Mouse (Mus musculus): ENCODE data around the gene 4931406P16Rik. TPM values are rescaled to one million over a fixed set of nuclear protein-coding genes. Genes with fewer than 3 reads are reported as not detected.

Gene 4931406P16Rik
- polyA plus RNA-seq, 1 experiment, result not detected

DNA sequence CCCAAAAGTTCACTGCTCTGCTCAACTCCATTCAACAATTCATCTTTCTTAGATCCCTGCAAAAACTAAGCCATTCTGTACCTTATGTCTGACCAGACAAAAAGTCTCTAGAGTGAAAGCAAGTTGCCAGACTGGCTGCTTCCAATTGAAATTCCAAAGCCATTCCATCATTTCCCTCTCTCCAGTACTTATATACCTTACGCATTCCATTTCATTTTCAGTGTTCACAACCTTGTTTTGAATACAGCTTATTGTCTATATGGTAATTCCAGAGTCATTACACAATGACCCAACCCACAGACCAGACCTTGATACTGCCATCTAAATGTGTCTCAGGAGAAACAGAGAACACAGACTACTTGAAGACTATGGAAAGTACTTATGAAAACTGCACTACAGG is 44.9 kb downstream of the 4931406P16Rik start:
- 89% methylated on average over 1 of the region's 1 CpGs for WGBS
- Histone ChIP-seq H3K4me1 (ENCODE audit: control insufficient read depth, insufficient read depth, low read length) (peaks cover 5% of the 10 kb centered on the region), H3K27ac (ENCODE audit: insufficient read depth, low read depth, low read length) (no peak overlapping the region), H3K4me3 (ENCODE audit: insufficient read depth, low read depth, low read length) (no peak overlapping the region)
- TF ChIP-seq CTCF (IDR thresholded peaks at IDR 0.05; ENCODE audit: insufficient read depth, low read depth, low read length) (no peak), POLR2A (IDR thresholded peaks at IDR 0.05; ENCODE audit: insufficient read depth, low read depth, low read length) (no peak)

DNA sequence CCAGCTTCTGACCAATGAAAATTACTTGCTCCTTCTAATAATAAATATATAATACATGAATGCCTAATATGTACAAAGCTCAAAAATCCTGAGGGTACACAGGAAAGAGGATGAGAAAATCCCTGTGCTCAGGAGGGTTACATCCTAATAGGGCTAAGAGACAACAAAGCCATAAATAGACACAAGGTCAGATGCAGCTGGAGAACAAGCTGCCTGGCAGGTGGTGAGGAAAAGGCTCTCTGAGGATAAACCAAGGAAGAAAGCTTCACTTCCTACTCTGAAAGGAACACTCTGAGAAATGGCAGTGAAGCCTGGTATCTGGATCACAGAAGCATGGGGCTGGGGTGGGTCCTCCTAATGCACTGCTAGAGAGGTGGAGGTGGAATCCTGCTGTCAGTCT is 46.9 kb downstream of the 4931406P16Rik start:
- H3K4me3 ChIP-seq (ENCODE audit: insufficient read depth, low read depth, low read length), result no peak overlapping the region
- peak overlapping the region; percentile 45 for H3K27ac ChIP-seq (ENCODE audit: insufficient read depth, low read depth, low read length)
- no peak for TF ChIP-seq POLR2A (IDR thresholded peaks at IDR 0.05; ENCODE audit: insufficient read depth, low read depth, low read length)
- TF ChIP-seq CTCF (IDR thresholded peaks at IDR 0.05; ENCODE audit: insufficient read depth, low read depth, low read length), result no peak
- H3K4me1 ChIP-seq (ENCODE audit: control insufficient read depth, insufficient read depth, low read length), result peaks cover 5% of the 10 kb centered on the region

DNA sequence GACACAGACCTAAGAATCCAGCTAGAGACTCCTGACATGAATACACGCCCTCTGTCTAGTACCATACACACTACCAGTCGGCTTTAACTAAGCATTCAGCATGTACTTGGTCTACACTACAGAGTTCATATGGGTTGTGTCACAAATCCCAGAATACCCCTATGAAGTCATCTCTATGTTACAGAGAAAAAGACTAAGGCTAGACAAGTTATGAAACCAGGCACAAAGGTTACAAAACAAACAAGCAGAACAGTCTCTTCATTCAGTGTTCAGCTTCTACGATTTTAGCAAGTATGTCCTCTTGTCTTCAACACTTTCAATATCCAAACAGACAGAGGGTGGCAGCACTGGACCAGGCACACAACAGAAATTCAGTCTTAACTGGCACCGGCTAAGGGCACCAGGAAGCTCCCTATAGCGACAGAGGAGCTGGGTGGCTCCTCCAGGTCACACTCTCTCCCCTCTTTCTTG is 47.4 kb downstream of the 4931406P16Rik start:
- Histone ChIP-seq H3K4me1 (ENCODE audit: control insufficient read depth, insufficient read depth, low read length) (peaks cover 5% of the 10 kb centered on the region), H3K27ac (ENCODE audit: insufficient read depth, low read depth, low read length) (peak overlapping the region; percentile 70; the same call in 1 of the 2 replicates), H3K4me3 (ENCODE audit: insufficient read depth, low read depth, low read length) (no peak overlapping the region)
- 22% methylated on average over 5 of the region's 5 CpGs for WGBS
- TF ChIP-seq POLR2A (IDR thresholded peaks at IDR 0.05; ENCODE audit: insufficient read depth, low read depth, low read length) (no peak), CTCF (IDR thresholded peaks at IDR 0.05; ENCODE audit: insufficient read depth, low read depth, low read length) (0 out of 2 replicates have a peak, but pooled peaks have one; percentile 18)

DNA sequence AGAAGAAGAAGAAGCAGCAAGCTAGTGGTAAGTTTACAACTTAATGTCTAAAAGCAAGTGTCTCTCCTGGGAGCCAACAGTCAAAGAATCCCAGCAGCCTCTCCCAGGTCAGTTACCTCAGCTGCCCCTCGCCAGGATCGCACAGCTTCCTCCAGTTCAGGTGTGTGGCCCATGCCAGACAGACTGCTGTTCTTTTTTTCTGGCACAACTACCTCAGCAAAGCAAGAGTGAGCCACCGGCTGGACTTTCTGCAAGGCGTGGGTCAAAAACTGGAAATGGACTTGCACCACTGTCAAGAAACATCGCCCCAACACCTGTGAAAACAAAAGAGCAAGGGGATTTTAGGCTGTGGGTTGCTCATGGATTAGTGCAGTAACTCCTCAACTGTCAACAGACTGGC is 49.9 kb downstream of the 4931406P16Rik start:
- Histone ChIP-seq H3K4me1 (ENCODE audit: control insufficient read depth, insufficient read depth, low read length) (peaks cover 5% of the 10 kb centered on the region), H3K4me3 (ENCODE audit: insufficient read depth, low read depth, low read length) (no peak overlapping the region), H3K27ac (ENCODE audit: insufficient read depth, low read depth, low read length) (no peak overlapping the region)
- WGBS, result 87% methylated on average over 5 of the region's 5 CpGs
- TF ChIP-seq CTCF (IDR thresholded peaks at IDR 0.05; ENCODE audit: insufficient read depth, low read depth, low read length) (no peak), POLR2A (IDR thresholded peaks at IDR 0.05; ENCODE audit: insufficient read depth, low read depth, low read length) (no peak)

DNA sequence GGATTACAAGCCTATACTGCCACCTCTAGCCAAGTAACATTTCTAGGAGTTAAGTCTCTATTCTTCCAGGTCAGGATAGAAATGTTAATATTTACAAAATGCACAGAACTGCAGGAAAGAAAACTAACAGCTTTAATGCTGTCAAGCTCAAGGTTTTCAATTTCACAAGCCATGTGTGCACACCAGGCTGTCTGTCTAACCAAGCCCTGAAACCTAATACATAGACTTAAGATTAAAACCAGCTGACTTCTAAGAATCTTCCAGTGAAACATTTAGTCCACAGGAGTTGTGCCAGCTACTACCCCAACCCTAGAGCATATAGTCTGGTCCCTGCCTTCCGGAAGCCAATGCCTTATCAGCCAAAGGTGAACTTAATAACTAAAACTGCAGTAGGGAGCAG is 54.9 kb downstream of the 4931406P16Rik start:
- Histone ChIP-seq H3K4me3 (ENCODE audit: insufficient read depth, low read depth, low read length) (no peak overlapping the region), H3K27ac (ENCODE audit: insufficient read depth, low read depth, low read length) (no peak overlapping the region), H3K4me1 (ENCODE audit: control insufficient read depth, insufficient read depth, low read length) (no peaks in the 10 kb centered on the region)
- no peak for TF ChIP-seq CTCF (IDR thresholded peaks at IDR 0.05; ENCODE audit: insufficient read depth, low read depth, low read length)
- TF ChIP-seq POLR2A (IDR thresholded peaks at IDR 0.05; ENCODE audit: insufficient read depth, low read depth, low read length), result no peak
- 98% methylated on average over 1 of the region's 1 CpGs for WGBS

DNA sequence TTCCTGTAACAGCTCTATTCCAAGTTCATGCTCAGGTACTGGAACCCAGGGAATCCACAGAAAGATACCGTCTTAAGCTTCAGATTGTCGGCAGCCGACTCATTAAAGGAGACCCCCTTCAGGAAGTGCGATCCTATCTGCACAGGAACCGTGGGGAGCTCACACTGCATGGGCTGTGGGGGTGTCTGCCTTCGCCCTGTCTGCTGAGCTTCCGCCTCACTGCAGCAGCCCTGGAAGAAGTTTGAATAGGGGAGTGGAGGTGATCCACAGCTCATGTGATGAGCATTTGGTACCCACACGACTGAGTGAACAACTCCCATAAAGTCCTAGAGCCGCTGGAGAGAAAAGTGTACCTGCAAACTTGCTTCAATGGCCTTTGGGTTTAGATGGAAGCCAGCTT is 56.1 kb downstream of the 4931406P16Rik start:
- 80% methylated on average over 9 of the region's 9 CpGs for WGBS
- no peak for TF ChIP-seq POLR2A (IDR thresholded peaks at IDR 0.05; ENCODE audit: insufficient read depth, low read depth, low read length)
- no peak for TF ChIP-seq CTCF (IDR thresholded peaks at IDR 0.05; ENCODE audit: insufficient read depth, low read depth, low read length)
- H3K27ac ChIP-seq (ENCODE audit: insufficient read depth, low read depth, low read length), result no peak overlapping the region
- no peak overlapping the region for H3K4me3 ChIP-seq (ENCODE audit: insufficient read depth, low read depth, low read length)
- no peaks in the 10 kb centered on the region for H3K4me1 ChIP-seq (ENCODE audit: control insufficient read depth, insufficient read depth, low read length)

DNA sequence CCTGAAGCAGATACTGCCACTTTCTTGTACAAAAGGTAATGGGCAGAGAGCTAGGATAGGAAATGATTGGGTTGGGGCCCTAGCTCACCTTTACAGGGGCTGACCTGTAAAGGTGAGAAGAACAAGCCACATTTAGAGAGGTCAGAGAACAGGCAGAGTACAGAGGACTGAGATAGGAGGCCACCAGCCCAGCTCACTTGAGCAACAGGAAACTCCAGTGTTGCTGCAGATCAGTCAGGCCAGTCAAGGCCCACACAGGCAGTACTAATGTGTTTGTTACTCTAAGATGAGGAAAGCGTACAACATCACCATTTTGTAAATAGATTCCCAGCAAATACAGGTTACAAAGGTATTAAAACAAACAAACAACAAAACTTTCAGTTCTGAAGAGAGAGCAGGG is 57.4 kb downstream of the 4931406P16Rik start:
- TF ChIP-seq POLR2A (IDR thresholded peaks at IDR 0.05; ENCODE audit: insufficient read depth, low read depth, low read length) (no peak), CTCF (IDR thresholded peaks at IDR 0.05; ENCODE audit: insufficient read depth, low read depth, low read length) (no peak)
- WGBS, result 100% methylated on average over 1 of the region's 1 CpGs
- no peaks in the 10 kb centered on the region for H3K4me1 ChIP-seq (ENCODE audit: control insufficient read depth, insufficient read depth, low read length)
- no peak overlapping the region for H3K4me3 ChIP-seq (ENCODE audit: insufficient read depth, low read depth, low read length)
- H3K27ac ChIP-seq (ENCODE audit: insufficient read depth, low read depth, low read length), result no peak overlapping the region

DNA sequence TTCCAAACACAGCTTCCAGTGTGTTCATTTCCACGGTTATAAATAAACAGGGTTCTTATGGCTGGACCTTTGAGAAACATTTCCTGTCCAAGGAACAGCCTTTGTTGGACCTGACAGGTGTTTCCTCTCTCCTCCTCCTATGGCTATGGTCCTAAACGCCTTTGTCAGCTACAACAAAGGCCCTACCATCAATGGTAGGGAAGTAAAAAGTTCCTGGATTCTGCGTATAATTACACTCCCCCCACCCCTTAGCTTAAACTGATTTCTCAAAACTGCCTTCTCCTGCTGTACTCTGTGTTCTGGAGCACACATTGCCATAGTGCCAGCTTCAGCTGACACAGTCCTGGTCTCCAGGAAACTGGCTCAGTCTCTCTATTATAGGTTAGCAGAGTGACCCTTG is 58.2 kb downstream of the 4931406P16Rik start:
- Histone ChIP-seq H3K4me1 (ENCODE audit: control insufficient read depth, insufficient read depth, low read length) (no peaks in the 10 kb centered on the region), H3K4me3 (ENCODE audit: insufficient read depth, low read depth, low read length) (no peak overlapping the region), H3K27ac (ENCODE audit: insufficient read depth, low read depth, low read length) (no peak overlapping the region)
- 60% methylated on average over 3 of the region's 3 CpGs for WGBS
- TF ChIP-seq POLR2A (IDR thresholded peaks at IDR 0.05; ENCODE audit: insufficient read depth, low read depth, low read length) (no peak), CTCF (IDR thresholded peaks at IDR 0.05; ENCODE audit: insufficient read depth, low read depth, low read length) (no peak)

DNA sequence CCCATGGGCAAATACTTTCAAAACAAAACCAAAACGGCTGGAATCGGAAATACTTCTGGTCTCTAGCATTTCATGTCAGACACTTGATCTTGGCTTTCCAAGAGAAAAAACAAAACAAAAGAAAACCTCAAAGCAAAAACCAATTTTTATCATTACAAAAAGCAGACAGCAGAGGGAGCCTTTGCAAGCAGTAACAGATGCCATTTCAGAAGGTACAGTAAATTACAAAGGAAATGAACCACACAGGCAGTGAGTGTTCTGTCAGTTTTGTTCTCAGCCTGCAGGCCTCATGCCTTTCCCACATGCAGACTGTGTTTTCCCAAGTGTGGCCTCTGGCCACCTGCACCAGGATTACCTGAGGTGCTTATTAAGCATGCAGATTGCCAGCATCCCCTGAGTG is 61.3 kb downstream of the 4931406P16Rik start:
- H3K27ac ChIP-seq (ENCODE audit: insufficient read depth, low read depth, low read length), result no peak overlapping the region
- no peak overlapping the region for H3K4me3 ChIP-seq (ENCODE audit: insufficient read depth, low read depth, low read length)
- no peaks in the 10 kb centered on the region for H3K4me1 ChIP-seq (ENCODE audit: control insufficient read depth, insufficient read depth, low read length)
- 63% methylated on average over 2 of the region's 2 CpGs for WGBS
- TF ChIP-seq CTCF (IDR thresholded peaks at IDR 0.05; ENCODE audit: insufficient read depth, low read depth, low read length), result no peak
- TF ChIP-seq POLR2A (IDR thresholded peaks at IDR 0.05; ENCODE audit: insufficient read depth, low read depth, low read length), result no peak

DNA sequence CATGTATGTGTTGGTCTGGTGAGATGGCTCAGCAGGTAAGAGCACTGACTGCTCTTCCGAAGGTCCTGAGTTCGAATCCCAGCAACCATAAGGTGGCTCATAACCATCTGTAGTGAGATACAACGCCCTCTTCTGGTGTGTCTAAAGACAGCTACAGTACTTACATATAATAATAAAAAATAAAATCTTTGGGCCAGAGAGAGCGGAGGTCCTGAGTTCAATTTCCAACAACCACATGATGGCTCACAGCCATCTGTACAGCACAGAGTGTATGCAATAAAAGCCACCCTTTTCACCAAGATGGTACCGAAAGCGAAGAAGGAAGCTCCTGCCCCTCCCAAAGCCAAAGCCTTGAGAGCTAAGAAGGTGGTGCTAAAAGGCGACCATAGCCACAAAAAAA is 62.6 kb downstream of the 4931406P16Rik start, which contains the start of gene Gm6096:
Gm6096 (plus strand) TSS at position 301 of the 400 bp plus-strand sequence.
- TF ChIP-seq CTCF (IDR thresholded peaks at IDR 0.05; ENCODE audit: insufficient read depth, low read depth, low read length), result no peak
- TF ChIP-seq POLR2A (IDR thresholded peaks at IDR 0.05; ENCODE audit: insufficient read depth, low read depth, low read length), result no peak
- Histone ChIP-seq H3K4me1 (ENCODE audit: control insufficient read depth, insufficient read depth, low read length) (no peaks in the 10 kb centered on the region), H3K4me3 (ENCODE audit: insufficient read depth, low read depth, low read length) (no peak within 1 kb of the TSS), H3K27ac (ENCODE audit: insufficient read depth, low read depth, low read length) (no peak within 1 kb of the TSS)
- WGBS, result 93% methylated on average over 7 of the region's 7 CpGs
